Mouse (Mus musculus): ENCODE results near the gene Cdk4. TPM values are rescaled to one million over a fixed set of nuclear protein-coding genes. Genes with fewer than 3 reads are reported as not detected.

Cdk4 gene
- 99.5 TPM for total RNA-seq (2023)

GRCm38 (mm10) chr10:127063239-127063872 lies at the start of gene Cdk4:
Cdk4 (plus strand) TSS chr10:127063534.

GRCm38 (mm10) chr10:127030336-127031296 lies 32.7 kb upstream of the Cdk4 start, which contains the start of gene Tsfm:
Tsfm (minus strand) TSS chr10:127030840.

GRCm38 (mm10) chr10:127041274-127041766 lies 22.0 kb upstream of the Cdk4 start, which contains the start of the genes Mettl1 and Eef1akmt3:
Mettl1 (plus strand) TSS chr10:127041414.
Eef1akmt3 (minus strand) TSS chr10:127041513.

GRCm38 (mm10) chr10:127047954-127048353 lies 15.4 kb upstream of the Cdk4 start, which contains the start of gene Cyp27b1:
Cyp27b1 (plus strand) TSS chr10:127048250.

GRCm38 (mm10) chr10:127059968-127060916 lies 3.1 kb upstream of the Cdk4 start, which contains the start of gene March9:
March9 (minus strand) TSS chr10:127060184.

GRCm38 (mm10) chr10:127070190-127071121 lies 7.1 kb downstream of the Cdk4 start, which contains the start of gene Tspan31:
Tspan31 (minus strand) TSS chr10:127070264.

GRCm38 (mm10) chr10:127075080-127075479 lies 11.7 kb downstream of the Cdk4 start, which contains the start of gene Agap2:
Agap2 (plus strand) TSS chr10:127075284.

Other genes with a start within 250 kb of the Cdk4 start
- gene Atp23, start 162.2 kb upstream of the Cdk4 start, total RNA-seq (2023): 6.4 TPM
- 104 TPM for gene Ctdsp2, start 84.8 kb upstream of the Cdk4 start, total RNA-seq (2023)
- 2.0 TPM for gene Avil, start 62.8 kb upstream of the Cdk4 start, total RNA-seq (2023)
- 13.5 TPM for gene Tsfm, start 32.7 kb upstream of the Cdk4 start, total RNA-seq (2023)
- 22.7 TPM for gene Mettl1, start 22.1 kb upstream of the Cdk4 start, total RNA-seq (2023)
- 0.53 TPM for gene Eef1akmt3, start 22.0 kb upstream of the Cdk4 start, total RNA-seq (2023)
- 0.67 TPM for gene Cyp27b1, start 15.3 kb upstream of the Cdk4 start, total RNA-seq (2023)
- gene March9, start 3.4 kb upstream of the Cdk4 start, total RNA-seq (2023): 4.1 TPM
- gene Tspan31, start 6.7 kb downstream of the Cdk4 start, total RNA-seq (2023): 9.4 TPM
- gene Agap2, start 11.8 kb downstream of the Cdk4 start, total RNA-seq (2023): 142 TPM
- 91.1 TPM for gene Os9, start 57.6 kb downstream of the Cdk4 start, total RNA-seq (2023)
- gene B4galnt1, start 101.7 kb downstream of the Cdk4 start, total RNA-seq (2023): 563 TPM
- gene Slc26a10, start 117.1 kb downstream of the Cdk4 start, total RNA-seq (2023): not detected
- gene Arhgef25, start 126.5 kb downstream of the Cdk4 start, total RNA-seq (2023): not detected
- 59.7 TPM for gene Dtx3, start 132.2 kb downstream of the Cdk4 start, total RNA-seq (2023)
- gene Pip4k2c, start 148.1 kb downstream of the Cdk4 start, total RNA-seq (2023): 43.6 TPM
- 0.12 TPM for gene Kif5a, start 199.8 kb downstream of the Cdk4 start, total RNA-seq (2023)
- 115 TPM for gene Dctn2, start 202.8 kb downstream of the Cdk4 start, total RNA-seq (2023)
- gene Mbd6, start 225.5 kb downstream of the Cdk4 start, total RNA-seq (2023): 103 TPM
- 48.5 TPM for gene Mars, start 248.3 kb downstream of the Cdk4 start, total RNA-seq (2023)

Data from CD4-positive naive resting alpha-beta T cell, adult 76 days (primary cell).